Mouse (Mus musculus) erythroblast, embryonic 14.5 days (primary cell): ENCODE data around the gene Slc47a1. TPM values are rescaled to one million over a fixed set of nuclear protein-coding genes. Genes with fewer than 3 reads are reported as not detected.

Experiments
- H3K27me3 ChIP-seq: 2 replicates; pipeline ENCODE4 v1.6.1; 2012; ENCODE audit warnings: inconsistent platforms; ENCODE audit not compliant: control insufficient read depth
- H3K36me3 ChIP-seq: 2 replicates; pipeline ENCODE4 v1.6.1; 2012; ENCODE audit warnings: mild to moderate bottlenecking, inconsistent platforms; ENCODE audit not compliant: control insufficient read depth
- H3K4me1 ChIP-seq: 2 replicates; pipeline ENCODE4 v1.6.1; 2012; ENCODE audit warnings: inconsistent platforms; ENCODE audit not compliant: control insufficient read depth
- H3K4me3 ChIP-seq: replicated peaks from 2 replicates; pipeline ENCODE3; 2012; ENCODE audit warnings: moderate library complexity, mild to moderate bottlenecking, inconsistent platforms
- H3K9me3 ChIP-seq: 2 replicates; pipeline ENCODE4 v1.6.1; 2012; ENCODE audit warnings: low read length, inconsistent platforms, mixed read lengths; ENCODE audit not compliant: control insufficient read depth
- GATA1 ChIP-seq: IDR thresholded peaks from 2 replicates; pipeline ENCODE4 v1.6.1; 2012; ENCODE audit warnings: low read length, inconsistent platforms, mixed read lengths
- TAL1 ChIP-seq: IDR thresholded peaks from 3 replicates; pipeline ENCODE4 v1.6.1; 2012; ENCODE audit warnings: low read length, inconsistent platforms, mixed read lengths
- polyA plus RNA-seq: library from polyadenylated mRNA; stranded (reverse); fragments of >175 nt; gene quantifications from 2 replicates; pipeline ENCODE4 v1.2.3, GENCODE M21; 2012

The Slc47a1 gene
- polyA plus RNA-seq, 1 experiment = not detected

GRCm38 (mm10) chr11:61387233-61387632 is 9.1 kb upstream of the Slc47a1 start:
- no peak for TF ChIP-seq TAL1
- TF ChIP-seq GATA1 = no peak
- H3K27me3 ChIP-seq = no peaks in the 10 kb centered on the region
- H3K4me3 ChIP-seq = no peak overlapping the region
- H3K9me3 ChIP-seq = peaks cover 8% of the 10 kb centered on the region
- no peaks in the 10 kb centered on the region for H3K36me3 ChIP-seq
- H3K4me1 ChIP-seq = no peaks in the 10 kb centered on the region

GRCm38 (mm10) chr11:61385725-61386124 is 7.6 kb upstream of the Slc47a1 start:
- no peaks in the 10 kb centered on the region for H3K36me3 ChIP-seq
- H3K4me1 ChIP-seq = no peaks in the 10 kb centered on the region
- peaks cover 3% of the 10 kb centered on the region for H3K9me3 ChIP-seq
- no peak overlapping the region for H3K4me3 ChIP-seq
- no peaks in the 10 kb centered on the region for H3K27me3 ChIP-seq
- no peak for TF ChIP-seq GATA1

- Histone ChIP-seq H3K27me3 (peaks cover 31% of the 10 kb centered on the region), H3K4me1 (no peaks in the 10 kb centered on the region), H3K36me3 (no peaks in the 10 kb centered on the region), H3K4me3 (no peak overlapping the region), H3K9me3 (peaks cover 3% of the 10 kb centered on the region; the same call in 1 of the 2 replicates)
- TF ChIP-seq GATA1 (no peak), TAL1 (no peak)
Measured at GRCm38 (mm10) chr11:61381272-61381671, 3.1 kb upstream of the Slc47a1 start.

GRCm38 (mm10) chr11:61378651-61379050 is 506 bp upstream of the Slc47a1 start:
- Histone ChIP-seq H3K4me3 (no peak overlapping the region), H3K27me3 (peaks cover 31% of the 10 kb centered on the region), H3K36me3 (no peaks in the 10 kb centered on the region), H3K4me1 (no peaks in the 10 kb centered on the region), H3K9me3 (peaks cover 3% of the 10 kb centered on the region; the same call in 1 of the 2 replicates)
- TF ChIP-seq TAL1 (no peak), GATA1 (no peak)

GRCm38 (mm10) chr11:61368668-61369067 is 9.5 kb downstream of the Slc47a1 start:
- no peak for TF ChIP-seq GATA1
- TF ChIP-seq TAL1 = no peak

GRCm38 (mm10) chr11:61366517-61367273 is 11.4 kb downstream of the Slc47a1 start:
- Histone ChIP-seq H3K36me3 (no peaks in the 10 kb centered on the region; the same call in 1 of the 2 replicates), H3K4me1 (no peaks in the 10 kb centered on the region), H3K9me3 (no peaks in the 10 kb centered on the region), H3K27me3 (no peaks in the 10 kb centered on the region), H3K4me3 (no peak overlapping the region)
- TF ChIP-seq TAL1 (no peak), GATA1 (no peak)

More at GRCm38 (mm10) chr11:61368668-61369067, 9.5 kb downstream of the Slc47a1 start:
- H3K36me3 ChIP-seq = no peaks in the 10 kb centered on the region; the same call in 1 of the 2 replicates
- H3K4me3 ChIP-seq = no peak overlapping the region
- no peaks in the 10 kb centered on the region for H3K9me3 ChIP-seq
- no peaks in the 10 kb centered on the region for H3K27me3 ChIP-seq
- H3K4me1 ChIP-seq = no peaks in the 10 kb centered on the region

GRCm38 (mm10) chr11:61365938-61366337 is 12.2 kb downstream of the Slc47a1 start:
- Histone ChIP-seq H3K9me3 (no peaks in the 10 kb centered on the region), H3K27me3 (no peaks in the 10 kb centered on the region), H3K36me3 (no peaks in the 10 kb centered on the region; the same call in 1 of the 2 replicates), H3K4me3 (no peak overlapping the region), H3K4me1 (no peaks in the 10 kb centered on the region)
- no peak for TF ChIP-seq TAL1
- TF ChIP-seq GATA1 = no peak

- H3K4me1 ChIP-seq = no peaks in the 10 kb centered on the region
- H3K4me3 ChIP-seq = no peak overlapping the region
- TF ChIP-seq GATA1 (no peak), TAL1 (no peak)
- H3K9me3 ChIP-seq = no peaks in the 10 kb centered on the region
- no peaks in the 10 kb centered on the region for H3K27me3 ChIP-seq
- no peaks in the 10 kb centered on the region for H3K36me3 ChIP-seq
Measured at GRCm38 (mm10) chr11:61364096-61364495, 14.0 kb downstream of the Slc47a1 start.

- Histone ChIP-seq H3K9me3 (no peaks in the 10 kb centered on the region), H3K36me3 (no peaks in the 10 kb centered on the region; the same call in 1 of the 2 replicates), H3K27me3 (no peaks in the 10 kb centered on the region), H3K4me3 (no peak overlapping the region), H3K4me1 (no peaks in the 10 kb centered on the region)
- TF ChIP-seq TAL1 (no peak), GATA1 (no peak)
Measured at GRCm38 (mm10) chr11:61361515-61362190, 16.5 kb downstream of the Slc47a1 start.
